Mouse (Mus musculus) heart, adult 10 weeks (tissue): ENCODE measurements around the gene Arfrp1. TPM values are rescaled to one million over a fixed set of nuclear protein-coding genes. Genes with fewer than 3 reads are reported as not detected.

Source experiments
- polyA plus RNA-seq: library from polyadenylated mRNA; stranded (reverse); fragments of 350-450 nt; fragmentation: Illumina TruSeq; extraction: RNeasy Lipid Tissue Mini Kit (QIAGEN cat#74804); gene quantifications from one replicate; pipeline ENCODE4 v1.2.3, GENCODE M21; 2014; ENCODE audit warnings: low read depth, low replicate concordance

The Arfrp1 gene
- polyA plus RNA-seq: 76.5 TPM

DNA sequence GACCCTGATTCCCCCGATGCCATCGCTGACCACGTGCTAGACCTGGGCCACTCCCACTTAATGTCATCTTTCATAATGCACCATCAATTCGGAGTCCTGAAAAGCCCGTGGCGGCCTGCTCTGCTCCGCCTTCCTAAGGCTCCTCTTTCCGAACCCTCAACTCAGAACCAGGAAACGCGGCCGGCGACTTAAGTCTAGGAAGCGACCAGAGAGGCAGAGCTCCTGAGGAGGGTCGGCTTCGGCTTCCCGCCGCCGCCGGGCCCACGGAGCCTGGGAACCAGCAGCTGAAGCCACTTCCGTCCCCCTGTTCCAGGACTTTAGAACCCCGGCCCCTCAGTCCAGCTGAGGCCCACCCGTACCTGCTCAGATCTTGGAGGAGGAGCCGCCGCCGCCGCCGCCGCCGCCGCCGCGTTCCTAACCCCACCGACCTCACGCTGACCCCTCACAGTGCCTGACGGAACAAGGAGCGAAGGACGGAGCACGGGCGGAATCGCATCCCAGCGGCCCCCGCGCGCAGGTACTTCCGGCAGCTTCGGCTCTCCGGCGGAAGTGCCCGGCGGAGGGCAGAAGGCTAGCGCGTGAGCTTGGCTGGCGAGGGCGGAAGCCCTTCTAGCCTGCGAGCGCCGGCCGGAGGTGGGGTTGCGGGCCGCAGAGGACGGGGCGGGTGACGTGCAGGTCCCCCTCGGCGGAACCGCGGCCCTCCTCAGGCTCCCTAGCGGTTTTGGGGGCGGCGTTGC is at the start of gene Arfrp1, which contains the start of gene Zgpat:
Gene Arfrp1, minus strand, starts transcription at position 545 of the 737 bp plus-strand sequence.
Gene Zgpat, plus strand, starts transcription at position 69 of the 737 bp plus-strand sequence.

DNA sequence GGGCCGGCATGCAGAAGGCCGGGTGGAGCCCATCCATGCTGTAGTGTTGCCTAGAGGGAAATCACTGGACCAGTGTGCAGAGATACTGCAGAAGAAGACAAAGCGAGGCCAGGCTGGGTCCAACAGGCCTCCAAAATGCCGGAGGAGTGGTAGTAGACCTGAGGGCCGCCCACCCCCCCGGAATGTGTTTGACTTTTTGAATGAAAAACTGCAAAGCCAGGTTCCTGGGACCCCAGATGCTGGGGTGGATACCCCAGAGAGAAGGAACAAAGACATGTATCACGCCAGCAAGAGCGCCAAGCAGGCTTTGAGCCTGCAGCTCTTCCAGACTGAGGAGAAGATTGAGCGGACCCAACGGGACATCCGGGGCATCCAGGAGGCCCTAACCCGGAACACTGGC is 14.6 kb upstream of the Arfrp1 start, which contains the start of gene Lime1:
Gene Lime1, plus strand, starts transcription at position 301 of the 400 bp plus-strand sequence.

DNA sequence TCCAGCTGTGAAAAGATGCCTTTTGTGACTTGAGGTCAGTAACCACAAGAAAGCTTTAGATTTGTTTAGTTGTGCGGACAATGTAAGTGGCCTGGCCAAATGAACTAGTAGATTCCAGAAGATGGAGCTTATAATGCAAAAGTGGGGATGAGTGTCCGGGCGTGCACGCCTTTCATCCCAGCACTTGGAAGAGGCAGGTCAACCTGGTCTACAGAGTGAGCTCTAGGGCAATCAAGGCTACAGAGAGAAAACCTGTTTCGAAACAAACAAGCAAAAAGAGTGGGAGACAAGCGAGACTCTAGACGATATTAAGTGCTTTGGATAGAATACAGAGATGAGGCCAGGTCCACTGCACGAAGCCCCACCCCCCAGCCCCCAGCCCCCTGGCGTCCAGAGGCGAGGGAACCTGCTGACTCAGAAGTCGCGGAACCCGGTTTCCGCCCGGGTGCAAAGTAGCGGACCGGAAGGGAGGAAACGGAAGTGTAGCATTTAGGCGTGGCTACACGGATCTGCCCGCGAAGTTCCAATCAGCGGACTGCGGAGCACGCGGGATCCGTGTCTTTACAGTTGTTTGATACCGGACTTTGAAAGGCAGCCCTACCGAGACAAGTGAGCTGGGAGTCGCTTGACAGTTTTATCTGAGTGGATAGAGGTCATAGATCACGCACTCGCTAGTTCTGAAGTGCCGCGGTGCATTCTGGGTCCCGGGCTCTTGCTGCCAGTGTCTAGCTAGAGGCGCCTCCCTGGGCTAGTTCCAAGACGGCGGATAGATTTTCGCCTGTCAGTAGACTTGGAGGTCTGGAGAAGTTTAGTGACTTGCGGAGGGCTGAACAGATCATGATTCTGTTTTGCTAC is 45.7 kb downstream of the Arfrp1 start, which contains the start of gene Rtel1:
Gene Rtel1, plus strand, starts transcription at position 492 of the 855 bp plus-strand sequence.

DNA sequence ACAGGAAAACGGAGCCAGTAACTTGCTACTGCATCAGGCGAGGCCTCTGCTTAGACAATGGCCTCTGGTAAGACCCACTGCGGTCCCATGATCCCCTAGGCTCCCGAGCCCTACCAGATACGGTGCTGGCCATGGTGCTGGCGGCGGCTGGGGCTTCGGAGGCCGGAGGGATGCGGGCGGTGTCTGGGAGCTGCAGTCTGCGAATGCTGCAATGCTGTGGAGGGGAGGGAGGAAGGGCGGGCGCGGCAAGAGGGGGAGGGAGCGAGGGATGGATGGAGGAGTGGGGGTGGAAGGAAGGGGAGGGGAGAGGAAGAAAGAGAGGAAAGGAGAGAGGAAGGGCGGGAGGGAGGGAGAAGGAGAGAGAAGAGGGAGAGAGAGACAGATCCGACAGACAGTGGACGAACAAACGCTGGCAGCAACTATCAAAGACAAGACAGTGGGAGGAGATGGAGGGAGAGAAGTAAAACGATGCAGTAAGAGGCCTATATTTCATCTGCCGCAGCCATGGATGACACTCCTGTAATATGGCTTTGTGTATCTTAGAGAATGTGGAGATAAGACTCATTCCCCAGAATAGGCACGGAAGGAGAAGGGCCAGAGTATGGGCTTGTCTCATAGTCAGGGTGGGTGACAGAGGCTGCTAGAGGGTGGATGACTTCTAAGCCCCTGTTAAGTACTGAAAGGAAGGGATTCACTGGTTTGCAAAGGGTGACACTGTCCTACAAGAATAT is 51.0 kb downstream of the Arfrp1 start, which contains the start of gene Stmn3:
Gene Stmn3, minus strand, starts transcription at position 421 of the 731 bp plus-strand sequence.

Other genes with a start within 250 kb of the Arfrp1 start
- gene Kcnq2, start 230.1 kb downstream of the Arfrp1 start, polyA plus RNA-seq: 0.08 TPM
- 1,071 TPM for gene Eef1a2, start 208.4 kb downstream of the Arfrp1 start, polyA plus RNA-seq
- 60.6 TPM for gene Ppdpf, start 178.2 kb downstream of the Arfrp1 start, polyA plus RNA-seq
- not detected for gene Ptk6, start 162.6 kb downstream of the Arfrp1 start, polyA plus RNA-seq
- 0.39 TPM for gene Srms, start 152.2 kb downstream of the Arfrp1 start, polyA plus RNA-seq
- gene Fndc11, start 145.4 kb downstream of the Arfrp1 start, polyA plus RNA-seq: not detected
- gene Helz2, start 123.4 kb downstream of the Arfrp1 start, polyA plus RNA-seq: 11.0 TPM
- gene Gmeb2, start 77.4 kb downstream of the Arfrp1 start, polyA plus RNA-seq: 9.5 TPM
- gene Stmn3, start 50.9 kb downstream of the Arfrp1 start, polyA plus RNA-seq: 0.55 TPM
- 18.6 TPM for gene Rtel1, start 45.7 kb downstream of the Arfrp1 start, polyA plus RNA-seq
- 30.1 TPM for gene Zgpat, start 476 bp downstream of the Arfrp1 start, polyA plus RNA-seq
- 17.5 TPM for gene Lime1, start 14.7 kb upstream of the Arfrp1 start, polyA plus RNA-seq
- gene Zbtb46, start 94.0 kb upstream of the Arfrp1 start, polyA plus RNA-seq: 9.7 TPM
- not detected for gene Abhd16b, start 127.8 kb upstream of the Arfrp1 start, polyA plus RNA-seq
- 96.1 TPM for gene Tpd52l2, start 131.7 kb upstream of the Arfrp1 start, polyA plus RNA-seq
- gene Dnajc5, start 155.1 kb upstream of the Arfrp1 start, polyA plus RNA-seq: 41.6 TPM
- 56.3 TPM for gene Uckl1, start 219.5 kb upstream of the Arfrp1 start, polyA plus RNA-seq
- gene Prpf6, start 226.5 kb upstream of the Arfrp1 start, polyA plus RNA-seq: 35.9 TPM
- gene Zfp512b, start 227.4 kb upstream of the Arfrp1 start, polyA plus RNA-seq: 17.6 TPM
- 3.9 TPM for gene Samd10, start 233.8 kb upstream of the Arfrp1 start, polyA plus RNA-seq